Mouse (Mus musculus): ENCODE data around the gene Vopp1. TPM values are rescaled to one million over a fixed set of nuclear protein-coding genes. Genes with fewer than 3 reads are reported as not detected.

Vopp1 gene
- polyA plus RNA-seq, 1 experiment from 2014 or later: 54.2 TPM

GRCm38 (mm10) chr6:57693116-57693515 is 131.8 kb downstream of the Vopp1 start:
- no peak overlapping the region for H3K4me3 ChIP-seq
- ATAC-seq (ENCODE audit: insufficient number of reproducible peaks, insufficient read depth, low FRiP score, low TSS enrichment, low read depth): no peak
- H3K27me3 ChIP-seq: no peaks in the 10 kb centered on the region
- H3K9ac ChIP-seq: no peak overlapping the region
- 82% methylated on average over 3 of the region's 3 CpGs for WGBS
- no peak overlapping the region for H3K27ac ChIP-seq
- no peak overlapping the region for H3K4me2 ChIP-seq
- no peaks in the 10 kb centered on the region for H3K4me1 ChIP-seq
- no peaks in the 10 kb centered on the region for H3K9me3 ChIP-seq
- H3K36me3 ChIP-seq: peaks cover 9% of the 10 kb centered on the region; the same call in 1 of the 2 replicates

GRCm38 (mm10) chr6:57691467-57692261 is 133.3 kb downstream of the Vopp1 start, which contains the start of gene Pyurf:
Gene Pyurf, minus strand, starts transcription at chr6:57692078.
- peak within 1 kb of the TSS; percentile 93 for H3K27ac ChIP-seq
- no peaks in the 10 kb centered on the region for H3K4me1 ChIP-seq
- H3K27me3 ChIP-seq: no peaks in the 10 kb centered on the region
- H3K4me2 ChIP-seq: peak within 1 kb of the TSS; percentile 62
- no peaks in the 10 kb centered on the region for H3K9me3 ChIP-seq
- H3K36me3 ChIP-seq: peaks cover 21% of the 10 kb centered on the region
- under 1% methylated on average over 48 of the region's 52 CpGs for WGBS
- peak within 1 kb of the TSS; percentile 83 for H3K9ac ChIP-seq
- ATAC-seq (ENCODE audit: insufficient number of reproducible peaks, insufficient read depth, low FRiP score, low TSS enrichment, low read depth): peak; percentile 97
- H3K4me3 ChIP-seq: peak within 1 kb of the TSS; percentile 88

GRCm38 (mm10) chr6:57684156-57684555 is 140.8 kb downstream of the Vopp1 start:
- 97% methylated on average over 1 of the region's 1 CpGs for WGBS
- no peak for ATAC-seq (ENCODE audit: insufficient number of reproducible peaks, insufficient read depth, low FRiP score, low TSS enrichment, low read depth)

More at GRCm38 (mm10) chr6:57684156-57684555, 140.8 kb downstream of the Vopp1 start:
- Histone ChIP-seq H3K4me2 (no peak overlapping the region), H3K4me3 (no peak overlapping the region), H3K4me1 (no peaks in the 10 kb centered on the region), H3K27ac (no peak overlapping the region), H3K36me3 (peaks cover 26% of the 10 kb centered on the region), H3K27me3 (no peaks in the 10 kb centered on the region), H3K9me3 (no peaks in the 10 kb centered on the region), H3K9ac (no peak overlapping the region)

Other genes starting within 250 kb of the Vopp1 start
- 1.9 and 2.8 TPM in 2 replicates for gene Herc6, start 244.2 kb downstream of the Vopp1 start, polyA plus RNA-seq (2015; fragmentation: Nextera tagmentation; extraction: Ambion mirVana)
- gene Pyurf, start 133.1 kb downstream of the Vopp1 start, polyA plus RNA-seq (2015; fragmentation: Nextera tagmentation; extraction: Ambion mirVana): 13.0 and 13.7 TPM in 2 replicates
- gene Lancl2, start 122.6 kb downstream of the Vopp1 start, polyA plus RNA-seq (2015; fragmentation: Nextera tagmentation; extraction: Ambion mirVana): 29.9 and 30.5 TPM in 2 replicates
- gene Vmn1r21, start 25.2 kb upstream of the Vopp1 start, polyA plus RNA-seq (2015; fragmentation: Nextera tagmentation; extraction: Ambion mirVana): not detected in 2 replicates
- not detected in 2 replicates for gene Vmn1r22, start 82.9 kb upstream of the Vopp1 start, polyA plus RNA-seq (2015; fragmentation: Nextera tagmentation; extraction: Ambion mirVana)
- not detected in 2 replicates for gene Vmn1r23, start 101.7 kb upstream of the Vopp1 start, polyA plus RNA-seq (2015; fragmentation: Nextera tagmentation; extraction: Ambion mirVana)
- gene Vmn1r24, start 136.3 kb upstream of the Vopp1 start, polyA plus RNA-seq (2015; fragmentation: Nextera tagmentation; extraction: Ambion mirVana): not detected in 2 replicates
- not detected in 2 replicates for gene Vmn1r25, start 155.7 kb upstream of the Vopp1 start, polyA plus RNA-seq (2015; fragmentation: Nextera tagmentation; extraction: Ambion mirVana)
- gene Vmn1r26, start 190.0 kb upstream of the Vopp1 start, polyA plus RNA-seq (2015; fragmentation: Nextera tagmentation; extraction: Ambion mirVana): not detected in 2 replicates

Measured in embryonic facial prominence, embryonic 13.5 days (tissue).